Mouse (Mus musculus): ENCODE measurements at regions not wholly inside any gene's neighbourhood (a gene's known extent, or its start where the extent isn't known, plus 50 kb on each side); places are given as distances from the start of the nearest gene placed in this dataset.

GRCm38 (mm10) chrX:145848937-145849783, 344.2 kb upstream of the Amot start:
- peak; percentile 41 for DNase-seq

GRCm38 (mm10) chrX:145833106-145833505, 328.1 kb upstream of the Amot start:
- DNase-seq = no peak

- no peak for DNase-seq
These were observed 308.0 kb upstream of the Amot start for GRCm38 (mm10) chrX:145812995-145813394.
